Mouse (Mus musculus): ENCODE measurements at regions not wholly inside any gene's neighbourhood (a gene's known extent, or its start where the extent isn't known, plus 50 kb on each side); places are given as distances from the start of the nearest gene placed in this dataset.

DNA sequence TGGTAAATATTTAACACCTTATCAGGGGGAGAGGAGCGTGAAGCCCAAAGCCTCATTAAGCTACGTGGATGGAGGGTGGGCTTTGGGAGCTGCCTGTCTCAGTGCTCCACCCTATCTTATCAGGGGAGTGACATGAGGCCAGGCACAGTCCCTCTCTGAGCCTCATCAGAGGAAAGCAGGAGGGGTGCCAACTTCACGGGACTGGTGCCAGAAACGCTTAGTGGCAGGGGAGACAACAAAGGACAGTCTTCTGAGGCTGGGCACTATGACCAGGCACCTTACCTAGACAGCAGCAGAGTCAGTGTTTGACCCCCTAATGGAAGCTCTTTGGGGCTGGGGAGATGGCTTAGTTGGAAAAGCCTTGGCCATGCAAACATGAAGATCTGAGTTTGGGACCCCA, 49.9 kb upstream of the 3110018I06Rik start:
- Histone ChIP-seq H3K27ac (replicated peaks) (no peak overlapping the region; the same call in 1 of the 2 replicates), H3K4me1 (no peaks in the 10 kb centered on the region), H3K36me3 (no peaks in the 10 kb centered on the region), H3K9me3 (replicated peaks) (no peaks in the 10 kb centered on the region), H3K27me3 (ENCODE audit: low read depth, poor library complexity, severe bottlenecking) (no peaks in the 10 kb centered on the region), H3K4me3 (no peak overlapping the region)
- 82% methylated on average over 4 of the region's 4 CpGs for WGBS
- no peak for DNase-seq (ENCODE audit: low spot score)

Data from midbrain, embryonic 10.5 days (tissue).